Mouse (Mus musculus) spleen, adult 18-20 months (tissue): Measurements from ENCODE around the gene Epb41l5.

ENCODE experiments used
- DNase-seq, 2 experiments: peaks; one replicate each; pipeline ENCODE4 v3.0.0; 2022; ENCODE audit warnings: mixed read lengths in 2 of 2

Epb41l5 gene

GRCm38 (mm10) chr1:119590041-119590440, 58.8 kb downstream of the Epb41l5 start:
- DNase-seq: no peak

GRCm38 (mm10) chr1:119584974-119585373, 63.8 kb downstream of the Epb41l5 start:
- DNase-seq: no peak

- DNase-seq: no peak
Observed at GRCm38 (mm10) chr1:119570134-119570533, 78.7 kb downstream of the Epb41l5 start.

- DNase-seq: no peak
Observed at GRCm38 (mm10) chr1:119565531-119565930, 83.3 kb downstream of the Epb41l5 start.

GRCm38 (mm10) chr1:119557641-119558395, 91.0 kb downstream of the Epb41l5 start:
- DNase-seq: no peak

GRCm38 (mm10) chr1:119555651-119556050, 93.1 kb downstream of the Epb41l5 start:
- no peak for DNase-seq

GRCm38 (mm10) chr1:119551651-119552050, 97.1 kb downstream of the Epb41l5 start:
- DNase-seq: no peak

- DNase-seq: no peak
Observed at GRCm38 (mm10) chr1:119550064-119550463, 98.7 kb downstream of the Epb41l5 start.

- no peak for DNase-seq
Observed at GRCm38 (mm10) chr1:119549327-119549689, 99.5 kb downstream of the Epb41l5 start.

GRCm38 (mm10) chr1:119548668-119549326, 100.0 kb downstream of the Epb41l5 start:
- peak; percentile 25 to 68 for DNase-seq

- DNase-seq: no peak
Observed at GRCm38 (mm10) chr1:119546490-119546889, 102.3 kb downstream of the Epb41l5 start.

- DNase-seq: no peak
Observed at GRCm38 (mm10) chr1:119545671-119546070, 103.1 kb downstream of the Epb41l5 start.

GRCm38 (mm10) chr1:119545164-119545563, 103.6 kb downstream of the Epb41l5 start:
- no peak for DNase-seq

GRCm38 (mm10) chr1:119544611-119545155, 104.1 kb downstream of the Epb41l5 start:
- no peak for DNase-seq

- DNase-seq: no peak
Observed at GRCm38 (mm10) chr1:119543316-119543715, 105.5 kb downstream of the Epb41l5 start.

GRCm38 (mm10) chr1:119541570-119541969, 107.2 kb downstream of the Epb41l5 start:
- no peak for DNase-seq

GRCm38 (mm10) chr1:119540836-119541557, 107.8 kb downstream of the Epb41l5 start:
- DNase-seq: no peak

GRCm38 (mm10) chr1:119539252-119539651, 109.5 kb downstream of the Epb41l5 start:
- no peak for DNase-seq

- DNase-seq: no peak
Observed at GRCm38 (mm10) chr1:119537651-119538050, 111.1 kb downstream of the Epb41l5 start.

- DNase-seq: no peak
Observed at GRCm38 (mm10) chr1:119536122-119536521, 112.7 kb downstream of the Epb41l5 start.

- DNase-seq: no peak
Observed at GRCm38 (mm10) chr1:119534341-119534740, 114.5 kb downstream of the Epb41l5 start.

GRCm38 (mm10) chr1:119533093-119533805, 115.6 kb downstream of the Epb41l5 start:
- DNase-seq: no peak

- no peak for DNase-seq
Observed at GRCm38 (mm10) chr1:119532165-119532564, 116.6 kb downstream of the Epb41l5 start.
